Mouse (Mus musculus) right cerebral cortex, adult 2 months (tissue): ENCODE results near the gene Cenps.

Experiments
- DNase-seq, 2 experiments: peaks; one replicate each; pipeline ENCODE4 v3.0.0; 2021 to 2022; ENCODE audit warnings: low spot score in 2 of 2

Gene Cenps

DNA sequence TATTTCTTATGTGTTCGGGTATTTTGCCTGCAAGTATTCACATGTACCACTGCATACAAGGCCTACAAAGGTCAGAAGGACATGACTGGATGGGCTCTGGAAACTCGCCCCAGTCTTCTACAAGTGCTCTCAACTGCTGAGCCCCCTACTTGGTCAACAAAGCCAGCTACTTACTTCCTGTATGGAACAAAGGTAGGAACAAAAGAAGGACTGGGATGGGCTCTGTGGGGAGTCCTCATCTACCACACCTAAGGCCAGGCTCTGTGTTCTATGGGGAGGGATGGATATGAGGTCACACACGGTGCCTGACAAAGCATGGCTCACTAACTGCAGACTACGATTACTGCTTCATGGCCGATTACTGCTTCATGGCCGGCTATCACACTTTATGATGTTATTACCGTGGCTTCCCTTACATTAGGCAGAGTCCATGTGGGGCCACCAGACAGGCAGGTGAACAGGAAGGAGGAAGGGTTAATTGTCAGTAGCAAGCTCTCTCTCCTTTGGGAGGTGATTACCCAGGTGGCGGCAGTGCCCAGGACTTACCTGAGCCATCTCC lies 20.1 kb upstream of the Cenps start:
- no peak for DNase-seq

GRCm38 (mm10) chr4:149155711-149156110 lies 18.3 kb upstream of the Cenps start:
- DNase-seq: no peak

DNA sequence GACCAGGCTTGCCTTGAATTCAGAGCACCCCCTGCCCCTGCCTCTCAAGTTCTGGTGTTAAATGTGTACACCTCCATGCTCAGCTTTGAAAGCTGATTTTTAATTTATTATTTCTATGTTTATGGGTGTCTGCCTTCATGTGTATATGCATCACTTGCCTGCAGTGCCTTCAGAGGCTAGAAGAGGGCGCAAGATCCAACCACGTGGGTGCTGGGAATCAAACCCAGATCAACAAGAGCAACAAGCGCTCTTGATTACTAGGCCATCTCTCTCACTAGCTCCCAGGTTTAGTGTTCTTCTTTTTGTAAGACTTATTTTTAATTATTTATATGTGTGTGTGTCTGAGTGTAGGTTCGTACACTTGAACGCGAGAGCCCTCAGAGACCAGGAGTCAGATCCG lies 17.4 kb upstream of the Cenps start:
- no peak for DNase-seq

DNA sequence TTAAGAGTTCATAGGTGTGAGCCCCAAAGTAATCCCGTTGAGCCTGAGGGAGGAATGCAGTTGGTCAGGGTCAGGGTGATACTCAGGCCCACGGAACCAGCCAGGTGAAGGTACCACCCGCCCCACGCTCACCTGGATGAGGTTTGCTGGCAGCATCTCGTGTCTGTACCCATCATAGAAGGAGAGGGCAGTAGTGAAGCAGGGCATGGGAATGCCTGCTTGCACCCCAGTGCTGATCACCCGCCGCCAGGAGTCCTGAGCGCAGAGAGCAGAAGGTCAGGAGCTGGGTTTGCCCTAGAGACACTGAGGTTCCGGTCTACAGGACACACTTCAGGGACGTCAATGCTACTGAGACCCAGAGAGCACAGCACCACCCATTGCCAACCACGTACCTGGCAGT lies 13.3 kb upstream of the Cenps start:
- no peak for DNase-seq

DNA sequence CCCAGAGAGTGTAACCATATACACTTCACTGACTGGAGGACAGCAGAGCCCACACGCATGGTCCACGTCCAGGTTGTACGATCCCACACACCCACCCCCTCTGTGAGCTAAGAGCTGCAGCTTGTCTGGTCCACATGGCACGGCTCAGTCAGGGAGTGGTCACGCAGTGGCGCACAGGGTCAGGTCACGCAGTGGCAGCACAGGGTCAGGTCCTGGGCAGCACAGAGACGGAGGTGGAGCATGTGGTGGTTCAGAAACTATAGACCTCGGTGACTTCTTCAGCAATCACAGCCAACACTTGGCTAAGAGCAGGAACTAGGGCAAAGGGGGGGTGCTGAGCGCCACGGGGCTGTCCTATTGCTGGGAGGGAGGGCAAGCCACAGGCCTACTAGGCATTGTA lies 12.8 kb upstream of the Cenps start:
- DNase-seq: no peak

DNA sequence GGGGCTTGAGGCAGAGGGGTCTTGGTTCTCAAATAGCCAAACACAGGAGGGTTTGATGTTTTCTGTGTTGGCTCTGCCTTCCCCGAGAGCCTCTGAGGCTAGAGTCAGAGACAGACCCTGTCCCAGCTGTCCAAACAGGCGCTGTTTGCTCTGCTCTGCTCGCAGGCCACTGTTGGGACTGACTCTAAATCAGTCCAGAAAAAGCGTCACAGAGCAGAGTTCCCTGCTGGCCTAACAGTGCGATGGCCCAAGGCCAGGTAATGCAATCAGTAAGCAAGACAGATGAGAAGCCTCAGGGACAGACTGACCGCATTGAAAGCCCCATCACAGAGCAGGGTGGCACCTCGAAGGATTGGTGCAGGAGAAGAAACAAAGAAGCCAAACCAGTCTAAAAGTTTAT lies 12.2 kb upstream of the Cenps start:
- DNase-seq: no peak

- no peak for DNase-seq
Measured at GRCm38 (mm10) chr4:149149196-149149595, 11.8 kb upstream of the Cenps start.

- DNase-seq: no peak
Measured at GRCm38 (mm10) chr4:149148084-149148483, 10.7 kb upstream of the Cenps start.

GRCm38 (mm10) chr4:149147528-149147927 lies 10.1 kb upstream of the Cenps start:
- DNase-seq: no peak

GRCm38 (mm10) chr4:149145151-149145550 lies 7.7 kb upstream of the Cenps start:
- DNase-seq: no peak

GRCm38 (mm10) chr4:149144459-149144858 lies 7.0 kb upstream of the Cenps start:
- DNase-seq: peak; percentile 87 to 89

GRCm38 (mm10) chr4:149143594-149143993 lies 6.2 kb upstream of the Cenps start:
- no peak for DNase-seq

GRCm38 (mm10) chr4:149138515-149138914 lies 1.1 kb upstream of the Cenps start:
- DNase-seq: no peak

DNA sequence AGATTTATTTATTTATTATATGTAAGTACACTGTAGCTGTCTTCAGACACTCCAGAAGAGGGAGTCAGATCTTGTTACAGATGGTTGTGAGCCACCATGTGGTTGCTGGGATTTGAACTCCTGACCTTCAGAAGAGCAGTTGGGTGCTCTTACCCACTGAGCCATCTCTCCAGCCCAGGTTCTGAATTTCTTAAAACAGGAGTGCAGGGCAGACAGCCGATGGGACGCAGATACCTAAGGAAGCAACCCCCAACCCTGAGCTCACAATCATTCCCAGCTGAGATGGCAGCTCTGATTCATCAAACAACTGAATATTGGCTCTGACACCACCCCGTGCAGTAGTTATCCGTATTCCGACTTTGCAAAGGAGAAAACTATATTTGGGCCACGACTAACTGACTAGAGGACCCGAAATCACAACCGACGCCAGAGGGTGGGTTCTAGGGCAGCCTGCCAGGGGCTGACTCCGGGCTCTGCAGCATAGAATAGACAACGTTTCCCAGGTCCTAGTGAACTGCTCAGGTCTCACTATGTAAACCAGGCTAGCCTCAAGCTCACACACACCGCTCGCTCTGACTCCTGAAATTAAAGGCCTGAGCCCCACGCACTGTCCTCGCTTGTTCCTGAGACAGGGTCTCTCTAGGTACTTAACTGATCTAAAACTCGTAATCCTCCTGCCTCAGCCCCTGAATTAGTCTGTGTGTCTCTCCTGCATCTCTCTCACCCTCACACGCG lies 1.1 kb downstream of the Cenps start:
- DNase-seq: no peak

GRCm38 (mm10) chr4:149133395-149133794 lies 4.0 kb downstream of the Cenps start:
- no peak for DNase-seq

- no peak for DNase-seq
Measured at GRCm38 (mm10) chr4:149131789-149132565, 5.5 kb downstream of the Cenps start.

- no peak for DNase-seq
Measured at GRCm38 (mm10) chr4:149131021-149131752, 6.2 kb downstream of the Cenps start.

DNA sequence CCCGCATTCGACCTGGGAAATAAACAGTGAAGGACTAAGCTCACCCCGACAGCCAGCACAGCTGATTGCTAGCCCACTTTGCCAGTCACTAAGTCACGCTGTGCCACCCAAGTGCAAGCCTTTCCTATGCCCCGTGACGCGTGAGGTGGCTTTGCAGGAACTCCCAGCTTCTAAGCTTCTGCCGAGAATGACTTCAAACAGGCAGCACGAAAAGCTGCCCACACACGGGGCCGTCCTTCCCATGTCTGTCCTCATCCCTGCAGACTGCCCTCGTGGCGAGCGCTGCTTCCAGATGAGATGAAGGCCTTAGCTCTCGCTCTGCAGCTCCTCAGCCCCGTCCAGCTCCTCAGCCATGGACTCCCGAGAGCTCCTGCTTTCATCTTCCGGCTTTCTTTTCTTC lies 9.0 kb downstream of the Cenps start:
- peak; percentile 25 to 31 for DNase-seq

DNA sequence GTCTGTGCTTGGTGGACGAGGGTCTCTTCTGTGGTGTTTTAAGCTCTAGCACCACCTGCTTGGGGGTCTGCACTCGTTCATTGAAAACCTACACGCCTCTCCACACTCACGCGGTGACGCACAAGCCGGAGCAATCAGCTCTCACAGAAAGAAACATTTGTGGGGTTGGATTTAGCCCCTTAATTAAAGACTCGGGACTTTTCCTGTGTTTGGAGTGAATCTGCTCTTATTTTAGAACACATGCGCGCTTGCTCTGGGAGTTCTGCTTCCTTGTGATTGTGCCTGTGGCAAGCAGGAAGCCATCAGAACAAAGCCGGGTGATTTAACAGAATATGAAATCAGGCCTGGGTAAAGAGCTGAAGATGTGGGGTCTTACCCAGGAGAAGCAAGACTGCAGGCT lies 10.8 kb downstream of the Cenps start, which contains the start of gene Cort:
Gene Cort, minus strand, starts transcription at position 101 of the 400 bp plus-strand sequence.
- no peak for DNase-seq

GRCm38 (mm10) chr4:149126115-149126509 lies 11.3 kb downstream of the Cenps start:
- no peak for DNase-seq

DNA sequence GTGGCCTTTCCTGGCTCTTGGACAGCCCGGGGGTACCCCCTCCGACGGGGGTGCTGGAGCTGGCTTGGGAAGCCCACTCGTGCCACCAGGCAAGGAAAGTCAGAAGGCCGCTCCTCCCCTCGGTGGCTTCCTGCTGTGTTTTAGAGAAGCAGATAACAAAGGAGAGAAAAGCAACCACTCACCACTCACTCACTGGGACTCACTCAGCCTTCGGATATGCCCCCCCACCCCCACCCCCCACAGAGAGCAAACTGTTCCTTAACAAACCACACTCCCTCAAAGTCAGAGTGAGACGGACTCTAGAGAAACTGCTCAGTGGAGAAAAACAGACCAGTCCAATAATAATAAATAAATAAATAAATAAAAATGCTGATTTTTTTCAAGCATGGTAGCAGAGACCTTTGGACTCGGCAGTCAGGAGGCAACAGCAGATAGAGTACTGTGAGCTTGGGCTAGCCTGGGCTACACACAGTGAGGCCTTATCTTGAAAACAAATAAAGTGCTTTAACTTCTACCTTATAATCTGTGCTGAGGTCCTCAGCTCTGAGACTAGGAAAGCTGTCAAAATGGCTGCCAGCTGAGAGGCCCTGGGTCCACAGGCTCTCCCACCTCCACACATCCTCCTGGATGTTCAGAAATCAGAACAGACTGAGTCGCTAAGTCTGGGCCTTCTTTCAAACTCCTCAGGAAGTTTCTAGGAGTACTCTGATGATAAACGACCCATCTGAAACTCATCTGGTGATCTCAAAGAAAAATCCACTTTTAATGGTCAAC lies 11.9 kb downstream of the Cenps start:
- DNase-seq: no peak
